Mouse (Mus musculus) kidney, adult 8-10 months (tissue): ENCODE results near the gene Tsks.

Source experiments
- DNase-seq, 2 experiments: peaks; one replicate each; pipeline ENCODE4 v3.0.0; 2022

Gene Tsks

DNA sequence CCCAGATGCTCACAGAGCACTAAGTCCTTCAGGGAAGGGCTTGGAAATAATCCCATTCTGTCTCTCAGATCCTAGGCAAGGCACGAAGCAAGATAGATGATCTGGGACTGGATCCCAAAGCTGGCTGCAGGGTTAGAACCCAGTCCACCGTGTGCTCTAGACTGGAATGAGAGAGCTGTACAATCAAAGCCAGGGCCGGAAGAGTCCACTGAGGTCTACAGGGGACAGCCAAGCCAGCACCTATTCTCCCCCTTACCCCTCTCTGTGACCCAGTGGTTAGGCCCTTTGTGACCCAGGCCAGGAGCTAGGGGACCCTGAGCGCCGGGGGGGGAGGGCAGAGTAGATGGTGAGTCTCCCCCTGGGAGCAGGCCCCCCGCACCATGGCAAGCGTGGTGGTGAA lies at the start of gene Tsks:
Tsks (plus strand) TSS at position 301 of the 400 bp plus-strand sequence.
- DNase-seq: no peak

DNA sequence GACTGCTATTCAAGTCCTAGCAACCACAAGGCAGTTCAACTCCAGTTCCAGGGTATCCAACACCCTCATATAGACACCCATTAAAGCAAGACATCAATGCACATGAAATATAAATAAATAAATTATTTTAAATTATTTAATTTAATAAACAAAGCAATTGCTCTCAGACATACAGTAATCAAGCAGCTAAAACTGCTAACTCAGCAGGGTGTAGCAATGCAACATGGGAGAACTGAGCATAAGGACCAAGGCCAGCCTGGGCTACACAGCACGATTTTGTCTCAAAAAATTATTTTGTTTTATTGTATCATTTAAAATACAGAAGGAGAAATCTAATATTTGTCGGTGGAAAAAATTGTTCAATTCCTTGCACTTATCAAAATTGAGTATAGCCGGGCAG lies 48.8 kb upstream of the Tsks start:
- DNase-seq: no peak

DNA sequence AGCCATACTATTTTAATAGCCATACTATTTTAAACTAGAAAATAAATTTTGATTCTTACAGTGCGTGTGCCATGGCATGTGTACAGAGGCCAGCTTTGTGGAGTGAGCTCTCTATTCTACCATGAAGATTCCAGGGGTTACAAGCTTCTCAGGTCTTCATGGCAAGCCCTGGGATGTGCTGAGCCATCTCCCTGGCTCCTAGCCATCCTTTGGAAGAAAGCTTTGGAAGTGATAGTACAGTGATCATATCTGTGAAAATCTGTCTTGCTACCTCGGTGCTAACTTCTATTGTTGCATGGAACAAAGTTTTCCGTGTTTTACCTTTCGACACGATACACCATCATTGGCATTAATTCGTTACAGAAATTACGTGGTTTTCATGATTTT lies 47.8 kb upstream of the Tsks start:
- DNase-seq: no peak

DNA sequence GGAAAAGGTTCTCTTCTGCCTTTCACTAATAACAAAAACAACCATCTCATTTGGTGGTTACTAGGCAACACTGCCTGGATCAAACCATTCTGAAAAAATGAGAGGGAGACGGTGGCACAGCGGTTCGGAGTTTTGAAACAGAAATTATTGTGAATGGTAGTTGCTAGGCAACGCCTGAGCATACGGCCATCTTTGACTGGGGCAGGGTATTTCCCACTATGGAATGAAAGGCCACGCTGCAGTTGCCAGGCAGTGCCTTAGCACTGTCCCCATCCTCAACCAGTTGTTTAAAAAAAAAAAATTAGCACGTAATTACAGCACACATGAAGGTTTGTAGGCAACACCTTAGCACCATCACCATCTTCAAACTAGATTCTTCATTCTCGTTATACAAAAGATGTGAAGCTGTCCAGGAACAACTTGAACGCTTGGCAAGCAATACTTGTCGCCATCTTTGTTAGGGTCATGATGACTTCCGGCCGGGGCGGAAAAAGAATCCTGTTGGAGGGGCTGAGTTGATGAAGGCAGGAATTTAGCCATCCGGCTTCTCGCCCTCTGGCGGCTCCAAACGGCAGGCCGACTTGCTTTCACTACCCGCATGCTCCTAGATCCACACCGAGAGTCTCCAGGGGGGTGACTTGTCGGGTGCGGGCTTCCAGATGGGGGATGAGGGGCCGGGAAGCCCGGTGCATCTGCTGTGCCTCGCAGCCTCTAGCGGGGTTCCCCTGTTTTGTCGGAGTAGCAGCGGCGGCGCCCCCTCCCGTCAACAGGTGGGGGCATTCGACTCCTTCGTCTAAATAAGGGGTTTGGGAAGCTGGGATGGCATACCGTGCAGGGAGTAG lies 47.2 kb upstream of the Tsks start, which contains the start of gene Fuz:
Fuz (plus strand) TSS at position 487 of the 842 bp plus-strand sequence.
- DNase-seq: peak; percentile 91 to 93

DNA sequence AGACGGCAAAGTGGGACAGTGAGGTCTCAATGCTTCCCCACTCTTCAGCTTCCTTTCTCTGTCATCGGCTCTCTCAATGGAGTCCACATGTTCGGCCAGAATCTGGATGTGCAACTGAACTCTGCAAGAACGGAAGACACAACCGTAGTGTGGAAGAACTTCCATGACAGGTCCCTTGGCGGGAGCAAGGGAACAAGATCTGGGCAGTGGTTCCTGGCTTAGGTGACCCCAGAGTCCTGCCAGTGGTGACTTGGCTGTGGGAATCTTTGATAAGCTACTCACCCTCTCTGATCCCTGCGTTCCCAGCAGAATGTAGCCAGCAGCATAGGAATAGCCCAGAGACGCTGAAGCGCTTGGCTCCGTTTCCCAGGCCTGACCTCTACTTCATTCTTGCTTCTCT lies 46.5 kb upstream of the Tsks start:
- no peak for DNase-seq

DNA sequence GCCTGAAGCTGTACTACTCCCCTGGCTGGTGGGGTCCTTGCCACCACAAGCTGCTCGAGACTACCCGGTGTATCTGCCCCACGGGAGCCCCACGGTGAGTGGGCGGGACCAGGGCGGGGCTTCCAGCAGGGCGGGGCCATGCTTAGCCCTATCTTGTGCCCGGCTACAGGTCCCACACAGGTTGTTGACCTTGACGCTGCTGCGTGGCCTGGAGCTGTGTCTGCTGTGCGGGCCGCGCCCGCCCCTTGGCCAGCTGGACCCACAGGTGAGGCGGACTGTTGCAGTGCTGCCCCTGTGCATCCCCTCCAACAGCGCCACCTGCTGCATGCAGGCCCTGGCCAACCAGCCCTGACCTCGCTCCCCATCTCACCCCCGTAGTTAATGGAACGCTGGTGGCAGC lies 44.4 kb upstream of the Tsks start:
- peak; percentile 57 to 59 for DNase-seq

DNA sequence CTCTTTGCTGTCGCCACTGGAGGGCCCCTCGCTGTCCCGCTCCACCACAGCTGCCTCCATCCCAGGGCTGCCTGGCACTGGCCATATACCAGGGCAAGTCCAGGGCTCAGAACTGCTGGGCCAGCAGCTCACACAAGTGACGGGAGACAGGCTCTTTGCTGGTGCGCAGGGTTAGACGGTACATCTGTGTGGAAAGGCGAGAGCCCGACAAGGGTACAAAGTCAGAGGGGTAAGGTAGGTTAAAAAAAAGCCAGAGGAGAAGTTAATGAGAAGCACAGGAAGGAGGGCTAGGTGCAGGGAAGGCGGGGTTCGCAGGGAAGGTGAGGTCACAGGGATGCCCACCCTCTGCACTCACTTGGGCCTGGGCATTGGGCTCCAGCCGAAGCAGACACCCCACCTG lies 42.4 kb upstream of the Tsks start:
- DNase-seq: peak in 1 of 2 experiments; percentile 28

DNA sequence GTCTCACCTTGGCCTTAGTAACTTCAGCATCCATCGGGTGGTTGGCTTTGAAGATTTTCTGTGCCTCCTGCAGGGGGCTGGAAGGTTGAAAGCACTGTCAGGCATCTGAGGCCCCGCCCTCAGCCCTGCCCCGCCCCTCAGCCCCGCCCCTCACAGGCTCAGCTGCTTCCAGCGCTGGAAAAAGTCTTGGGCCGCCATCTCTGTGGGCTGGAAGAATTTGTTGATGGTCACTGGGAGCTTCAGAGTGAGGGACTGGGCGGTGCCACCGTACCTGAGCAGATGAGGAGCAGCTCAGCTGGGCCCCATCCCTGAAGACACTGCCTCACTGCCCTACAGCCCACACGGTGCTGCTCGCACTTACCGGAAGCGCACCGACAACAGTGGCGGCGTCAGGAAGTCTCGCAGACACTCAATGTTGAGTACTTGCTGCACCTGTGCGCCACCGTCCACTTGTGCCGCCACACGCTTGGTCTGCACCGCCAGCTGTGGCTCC lies 41.7 kb upstream of the Tsks start:
- peak in 1 of 2 experiments; percentile 30 for DNase-seq

DNA sequence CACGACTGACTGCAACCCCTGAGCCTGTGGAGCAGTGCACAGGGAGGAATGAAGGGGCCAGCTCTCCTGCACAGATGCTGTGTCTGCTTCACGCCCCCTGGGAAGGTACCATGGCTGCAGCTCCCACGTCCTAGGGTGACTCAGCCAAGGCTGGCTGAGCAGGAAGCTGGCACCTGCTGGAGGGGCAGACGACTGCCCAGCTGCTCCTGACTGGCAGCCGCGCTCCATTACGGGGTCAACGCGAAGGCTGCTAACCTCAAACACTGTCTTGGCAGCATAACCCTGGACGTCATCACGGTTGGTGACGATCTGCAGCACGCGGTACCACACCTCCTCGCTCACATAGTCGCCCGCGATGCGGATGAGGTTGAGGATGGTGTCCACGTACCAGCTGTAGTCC lies 37.6 kb upstream of the Tsks start:
- no peak for DNase-seq

DNA sequence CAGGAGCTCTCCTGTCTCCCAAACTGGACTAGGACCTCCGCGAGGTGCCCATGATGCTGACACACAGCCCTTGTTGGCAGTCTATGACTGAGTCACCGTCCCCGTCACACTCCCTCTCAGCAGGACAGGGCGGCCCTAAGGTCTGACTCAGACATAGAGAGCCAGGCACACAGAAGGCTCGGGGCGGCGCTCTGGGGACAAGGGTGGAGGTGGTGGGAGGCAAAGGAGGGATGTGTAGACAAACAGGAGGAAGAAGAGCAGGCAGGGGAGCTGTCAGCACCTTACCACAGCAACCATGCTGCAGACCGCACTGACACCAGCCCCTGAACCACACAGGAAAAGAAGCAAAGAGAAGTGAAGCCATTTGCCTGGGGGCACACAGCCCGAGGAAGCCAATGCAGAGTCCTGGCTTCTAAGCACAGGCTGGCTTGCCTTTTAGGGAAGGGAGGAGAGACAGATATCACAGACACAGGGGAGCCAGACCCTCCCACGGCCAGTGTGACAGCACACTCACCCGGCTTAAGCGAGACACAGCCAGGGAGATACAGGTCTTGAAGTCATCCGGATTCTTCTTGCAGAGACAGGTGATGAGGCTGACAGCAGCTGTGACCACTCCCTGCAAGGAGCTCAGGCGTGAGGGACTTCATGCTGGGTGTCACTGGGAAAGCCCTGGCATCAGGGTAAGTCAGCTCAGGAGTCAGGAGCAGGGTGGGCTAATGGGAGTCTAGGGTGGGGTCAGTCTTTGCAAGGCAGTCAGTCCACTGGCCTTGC lies 34.1 kb upstream of the Tsks start:
- no peak for DNase-seq

DNA sequence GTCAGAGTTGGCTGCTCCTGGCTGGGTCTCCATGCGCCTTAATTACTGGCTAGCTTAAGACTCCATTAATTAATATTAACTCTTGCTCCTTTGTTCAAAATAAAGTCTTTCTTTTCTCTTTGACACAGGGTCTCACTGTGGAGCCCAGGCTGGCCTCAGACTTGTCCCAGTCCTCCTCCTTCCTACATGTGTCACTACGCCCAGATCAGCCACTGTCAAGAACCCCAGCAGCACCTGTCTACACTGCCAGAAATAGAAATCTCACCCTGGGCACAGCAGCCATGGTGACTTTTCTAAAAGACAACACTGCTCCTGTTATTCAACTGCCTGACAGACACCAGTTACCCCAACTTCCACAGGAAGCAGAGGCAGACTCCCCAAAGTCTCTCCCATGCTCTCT lies 28.6 kb upstream of the Tsks start:
- no peak for DNase-seq

DNA sequence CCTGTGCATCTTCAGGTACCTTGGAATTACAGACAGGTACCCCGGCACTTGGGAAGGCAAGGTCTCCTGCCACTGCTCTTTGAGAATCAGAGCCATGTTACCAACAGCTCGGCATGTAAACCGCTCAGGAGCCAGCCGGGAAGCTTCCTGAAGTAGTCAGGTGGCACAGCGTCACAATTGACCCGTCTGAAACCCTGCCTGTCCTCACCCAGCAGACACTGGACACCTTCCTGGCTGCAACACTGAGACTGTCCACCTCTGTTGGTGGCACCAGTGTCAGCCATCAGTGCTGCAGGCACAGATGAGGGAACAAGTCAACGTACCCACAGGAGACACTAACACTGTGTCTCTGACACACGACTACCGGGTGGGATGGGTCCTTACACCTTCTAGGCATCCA lies 27.7 kb upstream of the Tsks start:
- no peak for DNase-seq

DNA sequence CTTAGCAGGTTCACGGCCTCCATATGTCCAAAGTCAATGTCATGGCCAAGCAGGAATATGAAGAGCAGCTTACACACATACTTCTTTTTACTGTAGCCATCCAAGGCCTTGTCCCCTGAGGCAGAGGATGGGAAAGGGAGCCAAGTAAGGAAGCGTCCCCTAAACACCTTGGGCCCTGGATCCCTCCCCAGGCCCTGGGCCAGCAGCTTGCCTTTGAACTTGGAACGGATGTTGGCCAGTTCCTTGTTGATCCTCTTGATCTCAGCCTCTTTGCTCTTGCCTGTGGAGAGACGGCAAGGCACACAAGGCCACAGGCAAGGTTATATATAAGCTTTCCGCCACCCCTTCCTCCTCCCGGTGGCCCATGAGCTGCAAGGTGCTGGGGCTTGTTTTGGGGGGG lies 26.8 kb upstream of the Tsks start:
- no peak for DNase-seq

DNA sequence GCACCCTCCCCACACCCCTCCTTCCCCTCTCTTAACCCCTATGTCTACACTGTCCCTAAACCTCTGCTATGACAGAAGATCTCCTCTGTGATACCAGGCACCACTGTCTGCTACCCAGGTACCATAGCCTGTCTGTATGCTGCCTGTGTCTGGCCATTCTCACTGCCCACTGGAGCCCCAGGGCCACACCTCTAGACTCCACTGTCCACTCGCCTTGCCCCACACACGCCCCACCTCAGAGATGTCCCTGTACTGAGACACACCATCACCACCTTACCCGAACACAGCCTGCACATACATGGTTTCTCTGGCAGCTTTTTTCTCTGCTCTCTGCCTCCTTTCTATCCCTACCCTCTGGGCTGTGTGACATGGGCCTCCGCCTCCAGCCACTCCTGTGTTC lies 26.1 kb upstream of the Tsks start:
- DNase-seq: no peak

DNA sequence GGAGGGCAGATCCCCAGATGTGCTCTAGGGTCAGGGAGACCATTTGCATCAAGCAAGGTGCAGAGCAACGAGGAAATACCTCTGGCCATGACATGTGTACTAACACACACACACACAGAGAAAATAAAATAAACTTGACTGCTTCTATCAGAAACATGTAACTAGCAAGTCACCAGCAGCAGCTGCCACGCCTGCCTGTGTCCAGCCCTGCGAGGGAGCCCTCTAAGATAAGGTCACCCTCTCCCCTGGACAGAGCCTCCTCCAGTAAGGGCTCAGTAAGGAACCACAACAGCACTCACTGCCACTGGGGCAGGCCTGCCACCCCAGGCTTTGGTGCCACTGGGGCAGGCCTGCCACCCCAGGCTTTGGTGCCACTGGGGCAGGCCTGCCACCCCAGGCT lies 24.8 kb upstream of the Tsks start:
- no peak for DNase-seq

DNA sequence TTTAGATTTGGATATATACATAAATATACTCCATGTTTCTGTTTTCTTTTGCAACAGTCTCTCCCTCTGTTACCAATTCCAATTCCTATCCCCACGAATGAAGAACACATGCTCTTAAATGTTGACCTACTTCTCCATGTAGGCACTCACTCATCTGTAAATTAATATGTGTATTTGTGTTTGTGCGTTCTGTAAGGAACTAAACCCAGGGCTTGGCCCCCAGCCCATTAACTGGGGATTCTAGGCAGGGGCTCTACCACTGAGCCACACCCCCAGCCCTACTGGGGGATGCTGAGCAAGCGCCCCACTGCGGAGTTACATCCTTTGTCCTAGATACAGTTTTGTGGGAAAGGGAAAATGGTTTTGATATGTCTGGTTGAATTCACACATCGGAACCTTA lies 23.9 kb upstream of the Tsks start:
- no peak for DNase-seq

DNA sequence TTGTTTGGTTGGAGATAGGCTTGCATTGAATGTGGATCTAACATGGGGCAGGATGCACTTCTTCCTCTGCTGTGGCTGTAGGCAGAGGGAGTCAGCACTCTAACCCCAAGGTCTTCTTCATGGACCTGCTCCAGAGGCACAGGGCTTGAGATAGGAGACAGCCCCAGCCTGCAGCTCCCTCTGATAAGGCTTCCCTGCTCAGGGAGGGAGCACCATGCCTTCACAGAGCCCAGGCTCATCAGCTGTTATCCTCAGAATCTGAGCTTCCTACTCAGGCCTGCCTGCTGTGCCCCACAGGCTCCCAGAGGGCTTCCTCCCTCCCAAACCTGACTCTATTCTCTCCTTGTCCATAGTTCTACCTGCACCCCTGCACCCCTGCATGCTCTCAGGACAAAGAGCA lies 20.5 kb upstream of the Tsks start:
- DNase-seq: no peak

DNA sequence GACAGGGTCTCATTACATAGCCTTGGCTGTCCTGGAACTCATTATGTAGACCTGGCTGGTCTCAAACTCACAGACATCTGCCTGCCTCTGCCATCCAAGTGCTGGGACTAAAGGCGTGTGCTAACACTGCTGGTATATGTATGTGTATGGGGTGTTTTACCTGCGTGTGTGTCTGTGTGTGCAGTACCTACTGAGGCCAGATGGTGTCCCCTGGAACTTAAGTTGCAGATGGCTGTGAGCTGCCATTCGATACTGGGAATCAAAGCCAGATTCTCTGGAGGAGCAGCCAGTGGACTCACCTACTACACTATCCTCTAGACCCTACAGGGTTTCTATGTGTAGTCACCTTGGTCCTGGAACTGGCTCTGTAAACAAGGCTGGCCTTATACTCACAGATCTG lies 17.5 kb upstream of the Tsks start:
- peak; percentile 34 to 67 for DNase-seq

DNA sequence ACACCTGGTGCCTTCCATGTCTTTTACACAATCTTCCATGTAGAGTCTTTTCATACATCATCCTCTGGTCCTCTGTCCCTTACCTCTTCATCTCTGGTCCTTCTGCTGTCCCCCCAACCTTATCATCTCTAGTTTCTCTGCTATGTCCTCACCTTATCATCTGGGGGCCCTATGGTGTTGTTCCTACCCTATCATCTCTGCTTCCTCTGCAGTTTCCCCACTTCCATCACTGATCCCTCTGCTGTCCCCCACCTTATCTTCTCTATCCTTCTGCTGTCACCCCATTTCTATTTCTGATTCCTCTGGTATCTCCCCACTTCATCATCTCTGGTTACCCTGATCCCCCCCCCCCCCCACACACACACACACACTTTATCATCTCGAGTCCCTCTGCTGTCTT lies 14.4 kb upstream of the Tsks start:
- DNase-seq: no peak

DNA sequence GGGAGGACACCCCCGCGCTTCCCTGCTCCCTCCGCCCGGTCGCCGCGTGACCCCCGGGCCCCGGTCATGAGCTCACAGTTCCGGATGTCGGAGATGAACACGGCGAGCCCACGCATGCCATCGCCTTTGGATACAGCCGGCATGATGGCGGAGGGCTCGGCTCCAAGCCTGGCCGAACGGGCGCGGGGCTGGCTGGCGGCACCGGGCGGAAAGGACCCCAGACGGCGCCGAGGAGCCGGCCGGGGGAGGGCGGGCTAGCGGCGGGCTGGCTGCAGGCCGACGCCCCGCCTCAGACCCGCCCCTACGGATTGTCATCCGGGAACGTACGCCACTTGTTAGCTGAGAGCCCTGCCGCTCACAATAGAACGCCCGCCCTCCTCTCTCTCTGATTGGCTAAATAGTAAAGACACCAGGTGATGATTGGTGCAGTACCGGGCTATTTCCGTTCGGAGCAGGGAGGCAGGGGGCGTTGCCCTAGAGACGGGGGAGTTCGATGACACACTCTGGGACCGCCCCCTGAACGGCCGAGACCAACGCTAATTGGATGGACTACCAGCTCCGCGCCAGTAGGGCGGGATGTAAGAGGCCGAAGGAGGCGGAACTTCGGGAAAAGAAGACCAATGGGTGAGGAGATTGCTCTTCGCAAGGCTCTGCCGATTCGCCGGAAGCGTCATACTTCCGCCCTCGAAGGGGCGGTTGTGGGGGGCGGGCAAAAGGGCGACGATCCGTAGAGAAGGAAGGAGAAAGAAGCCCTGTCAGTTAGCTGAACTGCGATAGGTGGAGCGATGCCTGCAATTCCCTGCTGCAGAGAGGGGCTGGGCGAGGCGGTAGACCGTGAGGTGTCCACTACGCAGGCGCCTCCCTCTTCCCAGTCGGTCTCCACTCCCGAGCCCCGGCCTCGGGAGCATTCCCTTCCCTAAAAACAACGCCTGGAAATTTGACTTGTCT lies 13.5 kb upstream of the Tsks start, which contains the start of gene Ap2a1:
Ap2a1 (minus strand) TSS at position 293 of the 948 bp plus-strand sequence.
- DNase-seq: peak; percentile 100

DNA sequence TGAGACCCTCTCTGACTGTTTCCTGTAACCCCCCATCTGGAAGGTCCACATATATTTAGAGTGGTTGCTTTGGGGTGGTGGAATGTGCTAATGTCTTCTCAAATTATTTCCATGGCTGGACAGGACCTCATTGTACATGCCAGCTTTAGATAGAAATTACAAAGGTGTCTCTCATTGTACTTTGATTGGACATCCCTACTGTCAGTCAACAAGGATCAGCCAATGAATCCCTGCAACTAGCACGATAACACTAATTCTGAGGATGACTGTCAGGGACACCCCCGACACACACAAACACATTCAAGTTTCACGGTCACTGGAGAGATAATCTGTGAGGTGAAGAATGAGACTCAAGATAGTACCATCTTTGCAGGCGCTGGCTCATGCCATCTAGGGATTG lies 4.3 kb upstream of the Tsks start:
- DNase-seq: no peak

DNA sequence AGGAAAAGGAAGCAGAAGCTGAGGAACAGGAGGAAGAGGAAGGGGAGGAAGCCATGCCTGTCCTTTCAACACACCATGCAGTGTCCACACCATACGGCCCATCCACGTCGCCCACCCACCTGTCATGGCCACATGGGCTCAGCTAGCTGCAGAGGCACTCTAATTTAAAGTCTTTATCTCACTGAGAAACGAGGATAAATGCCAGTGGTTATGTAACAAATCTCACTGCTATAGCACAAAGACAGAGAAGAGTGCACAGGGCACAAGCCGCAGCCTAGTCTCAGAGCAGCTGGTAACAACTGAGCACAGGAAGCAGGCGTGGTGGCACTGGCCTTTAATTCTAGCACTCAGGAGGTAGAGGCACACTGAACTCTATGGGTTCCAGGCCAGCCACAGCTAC lies 6.9 kb downstream of the Tsks start:
- no peak for DNase-seq

DNA sequence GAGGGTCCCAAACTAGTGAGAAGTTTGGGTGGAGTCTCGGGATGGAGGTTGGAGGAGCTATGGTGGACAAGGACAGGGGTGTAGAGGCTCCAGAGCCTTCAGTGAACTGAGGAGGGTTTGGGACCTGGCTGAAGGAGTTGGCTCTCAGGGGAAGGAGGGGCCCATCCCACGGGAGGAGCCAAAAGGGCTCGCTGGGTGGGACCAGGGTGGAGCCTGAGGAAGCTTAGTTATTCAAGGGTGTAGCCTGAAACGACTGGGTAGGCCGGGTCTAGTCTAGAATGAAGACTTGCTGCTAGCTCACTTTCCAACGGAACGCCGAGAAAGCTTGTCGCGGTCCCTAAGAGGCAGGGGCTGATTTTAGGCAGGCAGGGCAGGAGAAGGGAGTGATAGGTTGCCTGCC lies 9.0 kb downstream of the Tsks start:
- DNase-seq: peak; percentile 82 to 86
